Mouse (Mus musculus): ENCODE results near the gene Dpf1. TPM values are rescaled to one million over a fixed set of nuclear protein-coding genes. Genes with fewer than 3 reads are reported as not detected.

Gene Dpf1
- polyA plus RNA-seq, 1 experiment from 2014 or later, result 240 TPM

DNA sequence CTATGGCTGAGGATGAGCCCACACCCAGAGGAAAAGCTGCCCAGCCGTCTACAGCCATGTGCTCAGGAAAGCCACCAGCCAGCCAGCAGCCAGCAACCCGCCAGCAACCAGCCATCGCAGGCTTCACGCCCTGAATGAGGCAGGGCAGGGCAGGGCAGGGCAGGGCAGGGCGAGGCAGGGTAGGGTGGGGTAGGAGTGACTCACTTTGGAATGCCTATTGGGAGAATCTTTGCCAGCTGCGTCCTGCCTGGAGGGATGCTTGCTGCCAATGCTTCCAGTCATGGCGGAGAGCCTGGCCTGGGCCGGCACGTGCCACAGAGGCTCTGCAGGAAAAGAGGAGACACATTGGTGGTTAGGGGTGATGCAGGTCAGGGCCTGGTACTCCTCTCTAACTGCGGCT, 46.7 kb downstream of the Dpf1 start:
- Histone ChIP-seq H3K4me2 (replicated peaks) (no peak overlapping the region), H3K4me3 (no peak overlapping the region), H3K27me3 (no peaks in the 10 kb centered on the region), H3K9me3 (no peaks in the 10 kb centered on the region), H3K9ac (replicated peaks) (no peak overlapping the region), H3K4me1 (peaks cover 19% of the 10 kb centered on the region), H3K27ac (replicated peaks) (no peak overlapping the region), H3K36me3 (peaks cover 8% of the 10 kb centered on the region; the same call in 1 of the 2 replicates)
- whole genome bisulfite sequencing, result 90% methylated on average over 10 of the region's 10 CpGs
- no peak for ATAC-seq (replicated peaks)

DNA sequence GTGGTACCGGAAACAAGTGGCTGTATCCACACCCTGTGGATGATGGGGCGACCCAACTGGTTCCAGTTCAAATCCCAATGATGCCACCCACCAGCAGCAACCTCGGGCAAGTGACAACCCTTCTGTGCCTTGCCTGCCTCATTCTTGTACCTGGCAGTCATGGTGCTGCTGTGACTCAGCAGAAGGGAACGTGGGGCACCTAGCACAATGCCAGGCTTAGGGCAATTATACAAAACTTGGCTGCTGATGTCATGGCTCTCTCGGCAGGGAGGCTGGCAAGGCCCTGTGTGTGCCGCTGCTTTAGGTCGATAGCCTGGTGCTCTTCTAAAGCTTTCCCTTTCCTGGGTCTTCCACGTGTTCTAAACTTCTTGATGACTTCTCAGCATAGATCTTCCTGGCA, 48.5 kb downstream of the Dpf1 start:
- WGBS, result 69% methylated on average over 8 of the region's 8 CpGs
- Histone ChIP-seq H3K27ac (replicated peaks) (no peak overlapping the region), H3K27me3 (no peaks in the 10 kb centered on the region), H3K4me3 (no peak overlapping the region), H3K9me3 (no peaks in the 10 kb centered on the region), H3K4me2 (replicated peaks) (no peak overlapping the region), H3K9ac (replicated peaks) (no peak overlapping the region), H3K36me3 (peaks cover 8% of the 10 kb centered on the region; the same call in 1 of the 2 replicates), H3K4me1 (0 out of 2 replicates have a peak, but pooled peaks cover 3% of the 10 kb centered on the region)
- no peak for ATAC-seq (replicated peaks)

DNA sequence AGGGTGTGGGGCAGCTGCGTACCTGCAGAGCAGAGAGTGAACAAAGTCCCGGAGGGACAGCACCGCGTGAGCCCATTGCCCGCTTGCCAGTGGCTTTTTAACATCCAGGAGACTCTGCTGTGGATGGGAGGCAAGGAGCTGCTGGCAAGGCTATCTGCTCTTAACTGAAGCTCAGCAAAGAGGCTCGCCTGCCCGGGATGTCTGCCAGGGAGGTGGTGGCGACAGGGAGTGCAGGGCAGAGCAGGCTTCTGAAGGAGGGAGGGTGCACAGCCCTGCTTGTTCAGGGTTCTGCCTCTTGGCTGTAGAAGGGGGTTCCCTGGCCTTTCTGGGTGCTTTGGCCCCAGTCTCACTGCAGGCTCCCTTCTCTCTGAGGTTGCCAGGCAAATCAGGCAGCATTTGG, 50.4 kb downstream of the Dpf1 start:
- Histone ChIP-seq H3K27me3 (no peaks in the 10 kb centered on the region), H3K27ac (replicated peaks) (0 out of 2 replicates have a peak overlapping the region, but pooled peaks have one; percentile 3), H3K4me2 (replicated peaks) (no peak overlapping the region), H3K4me1 (0 out of 2 replicates have a peak, but pooled peaks cover 3% of the 10 kb centered on the region), H3K36me3 (no peaks in the 10 kb centered on the region), H3K9me3 (no peaks in the 10 kb centered on the region), H3K4me3 (no peak overlapping the region), H3K9ac (replicated peaks) (no peak overlapping the region)
- ATAC-seq (replicated peaks), result no peak; the same call in 1 of the 2 replicates
- 79% methylated on average over 8 of the region's 8 CpGs for WGBS

DNA sequence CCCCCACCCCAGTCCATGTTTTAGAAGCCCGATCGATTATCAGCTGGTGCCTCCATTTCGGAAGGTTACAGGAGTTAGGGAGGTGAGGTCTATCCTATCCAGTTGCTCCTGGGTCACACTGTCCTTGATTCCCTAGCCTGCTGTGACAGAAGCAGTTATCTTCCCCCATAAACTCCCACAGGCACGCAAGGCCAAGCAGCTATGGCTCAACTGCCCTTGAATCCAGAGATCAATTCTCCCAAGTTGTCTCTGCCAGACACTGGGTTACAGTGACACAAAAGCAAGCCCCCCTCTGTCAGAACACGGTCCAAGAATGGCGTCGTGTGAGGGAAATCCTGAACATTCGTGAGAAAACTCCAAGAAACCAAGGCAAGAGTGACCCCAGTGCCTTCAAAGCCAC, 51.7 kb downstream of the Dpf1 start:
- ATAC-seq (replicated peaks), result no peak
- Histone ChIP-seq H3K27ac (replicated peaks) (no peak overlapping the region), H3K27me3 (no peaks in the 10 kb centered on the region), H3K4me2 (replicated peaks) (no peak overlapping the region), H3K9me3 (no peaks in the 10 kb centered on the region), H3K4me3 (no peak overlapping the region), H3K9ac (replicated peaks) (no peak overlapping the region), H3K36me3 (no peaks in the 10 kb centered on the region), H3K4me1 (0 out of 2 replicates have a peak, but pooled peaks cover 5% of the 10 kb centered on the region)
- WGBS, result 93% methylated on average over 8 of the region's 8 CpGs

DNA sequence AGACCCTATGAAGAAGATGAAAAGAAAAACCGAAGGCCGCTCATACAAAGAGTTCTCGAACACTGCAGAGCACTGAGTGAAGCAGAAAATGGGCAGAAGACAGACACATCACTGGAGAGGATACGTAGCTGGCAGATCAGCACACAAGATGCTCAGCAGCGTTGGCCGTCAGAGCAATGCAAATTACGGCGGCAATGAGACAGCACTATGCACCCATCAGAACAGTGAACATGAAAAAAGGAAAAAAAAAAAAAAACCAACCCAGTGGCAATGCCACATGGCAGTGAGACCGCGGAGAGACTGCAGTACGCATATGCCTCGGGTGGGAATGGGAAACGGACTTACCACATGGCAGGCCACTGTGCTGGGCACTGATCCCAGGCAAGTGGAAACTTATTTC, 57.7 kb downstream of the Dpf1 start:
- 59% methylated on average over 13 of the region's 13 CpGs for WGBS
- no peaks in the 10 kb centered on the region for H3K36me3 ChIP-seq
- peak overlapping the region; percentile 84 for H3K27ac ChIP-seq (replicated peaks)
- H3K4me3 ChIP-seq, result no peak overlapping the region
- H3K4me1 ChIP-seq, result peaks cover 16% of the 10 kb centered on the region; the same call in 1 of the 2 replicates
- H3K9me3 ChIP-seq, result no peaks in the 10 kb centered on the region
- no peak overlapping the region for H3K4me2 ChIP-seq (replicated peaks)
- H3K9ac ChIP-seq (replicated peaks), result no peak overlapping the region
- H3K27me3 ChIP-seq, result no peaks in the 10 kb centered on the region
- ATAC-seq (replicated peaks), result peak; percentile 71

DNA sequence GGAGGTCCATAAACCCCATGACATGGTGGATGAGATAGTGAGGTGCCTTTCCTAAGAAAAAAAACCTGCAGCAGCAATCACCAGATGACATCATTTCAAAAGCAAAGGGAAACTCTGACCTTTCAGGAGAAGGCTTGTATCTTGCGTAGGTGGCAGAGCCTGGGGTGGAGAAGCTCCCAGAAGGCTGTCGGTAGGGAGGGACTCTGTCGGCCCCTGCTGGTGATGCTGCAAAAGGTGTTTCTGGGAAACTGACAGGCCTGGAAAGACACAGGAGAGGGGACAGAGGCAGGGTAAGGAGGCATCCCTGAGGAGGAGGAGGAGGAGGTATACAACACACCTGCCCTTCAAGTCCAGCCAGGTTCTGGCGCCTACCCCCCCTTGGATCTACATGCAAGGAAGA, 60.3 kb downstream of the Dpf1 start:
- Histone ChIP-seq H3K4me3 (no peak overlapping the region), H3K4me1 (peaks cover 36% of the 10 kb centered on the region), H3K9me3 (no peaks in the 10 kb centered on the region), H3K27ac (replicated peaks) (0 out of 2 replicates have a peak overlapping the region, but pooled peaks have one; percentile 7), H3K4me2 (replicated peaks) (no peak overlapping the region), H3K9ac (replicated peaks) (no peak overlapping the region), H3K36me3 (no peaks in the 10 kb centered on the region), H3K27me3 (no peaks in the 10 kb centered on the region)
- WGBS, result 9% methylated on average over 4 of the region's 4 CpGs
- ATAC-seq (replicated peaks), result 0 out of 2 replicates have a peak, but pooled peaks have one; percentile 18

DNA sequence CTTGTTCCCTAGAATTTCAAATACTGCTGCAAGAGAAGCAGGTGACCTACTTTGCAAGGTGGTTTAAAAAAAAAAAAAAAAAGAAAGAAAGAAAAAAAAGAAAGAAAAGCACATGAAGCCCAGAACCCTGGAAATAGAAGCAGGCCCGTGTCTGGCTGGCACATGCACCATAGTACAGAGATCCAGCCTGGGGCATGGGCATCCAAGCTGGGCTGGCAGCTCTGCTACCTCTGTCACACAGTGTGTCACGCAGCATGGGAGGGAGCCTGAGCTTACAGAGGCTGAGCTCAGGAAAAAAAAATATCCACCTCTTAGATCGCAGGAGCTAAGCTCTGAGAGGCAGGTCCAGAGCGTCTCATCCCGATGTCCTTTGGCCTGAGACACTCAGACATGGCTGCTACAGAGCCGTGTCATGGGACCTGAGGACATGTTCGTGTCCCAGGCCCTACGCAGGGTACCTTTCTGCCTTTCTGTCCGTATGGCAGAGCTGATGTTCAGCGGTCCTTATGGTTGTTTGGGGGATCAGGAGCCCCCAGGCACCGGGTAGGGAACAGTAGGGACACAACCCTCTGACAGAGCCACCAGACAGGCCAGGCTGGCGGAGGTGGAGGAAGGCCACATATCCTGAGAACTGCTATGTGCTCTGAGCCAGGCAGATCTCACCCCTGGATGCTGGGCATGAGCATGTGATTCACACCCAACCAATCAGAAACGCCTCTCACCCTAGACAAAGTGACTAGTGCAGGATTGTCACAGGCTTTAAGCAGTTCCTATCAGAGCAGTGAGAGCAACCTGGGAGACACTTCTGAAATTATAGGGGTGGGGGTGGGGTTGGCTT, 63.6 kb downstream of the Dpf1 start:
- Histone ChIP-seq H3K27ac (replicated peaks) (peak overlapping the region; percentile 80), H3K4me2 (replicated peaks) (0 out of 2 replicates have a peak overlapping the region, but pooled peaks have one; percentile 13), H3K9ac (replicated peaks) (no peak overlapping the region), H3K36me3 (no peaks in the 10 kb centered on the region), H3K27me3 (no peaks in the 10 kb centered on the region), H3K4me1 (peaks cover 26% of the 10 kb centered on the region), H3K4me3 (no peak overlapping the region), H3K9me3 (no peaks in the 10 kb centered on the region)
- peak; percentile 92 for ATAC-seq (replicated peaks)
- 69% methylated on average over 13 of the region's 13 CpGs for WGBS

Other genes starting within 250 kb of the Dpf1 start
- 13.3 and 15.6 TPM in 2 replicates for gene Ryr1, start 178.8 kb upstream of the Dpf1 start, polyA plus RNA-seq (2015; fragmentation: Nextera tagmentation; extraction: Ambion mirVana)
- 0.57 and 0.69 TPM in 2 replicates for gene Rasgrp4, start 169.1 kb upstream of the Dpf1 start, polyA plus RNA-seq (2015; fragmentation: Nextera tagmentation; extraction: Ambion mirVana)
- 20.5 and 21.3 TPM in 2 replicates for gene Fam98c, start 147.7 kb upstream of the Dpf1 start, polyA plus RNA-seq (2015; fragmentation: Nextera tagmentation; extraction: Ambion mirVana)
- 0.18 TPM in 2 replicates for gene Ggn, start 133.7 kb upstream of the Dpf1 start, polyA plus RNA-seq (2015; fragmentation: Nextera tagmentation; extraction: Ambion mirVana)
- 6.4 TPM in 2 replicates for gene Spred3, start 133.5 kb upstream of the Dpf1 start, polyA plus RNA-seq (2015; fragmentation: Nextera tagmentation; extraction: Ambion mirVana)
- 269 and 274 TPM in 2 replicates for gene Psmd8, start 123.2 kb upstream of the Dpf1 start, polyA plus RNA-seq (2015; fragmentation: Nextera tagmentation; extraction: Ambion mirVana)
- 1.8 and 2.1 TPM in 2 replicates for gene Catsperg1, start 89.9 kb upstream of the Dpf1 start, polyA plus RNA-seq (2015; fragmentation: Nextera tagmentation; extraction: Ambion mirVana)
- gene Kcnk6, start 71.4 kb upstream of the Dpf1 start, polyA plus RNA-seq (2015; fragmentation: Nextera tagmentation; extraction: Ambion mirVana), result 0.28 and 0.83 TPM in 2 replicates
- gene Yif1b, start 65.6 kb upstream of the Dpf1 start, polyA plus RNA-seq (2015; fragmentation: Nextera tagmentation; extraction: Ambion mirVana), result 76.2 and 78.7 TPM in 2 replicates
- 0.95 TPM in 1 of 2 replicates, not detected in the other for gene 2200002D01Rik, start 55.5 kb upstream of the Dpf1 start, polyA plus RNA-seq (2015; fragmentation: Nextera tagmentation; extraction: Ambion mirVana)
- gene Spint2, start 22.0 kb upstream of the Dpf1 start, polyA plus RNA-seq (2015; fragmentation: Nextera tagmentation; extraction: Ambion mirVana), result 43.8 and 48.8 TPM in 2 replicates
- gene Ppp1r14a, start 14.6 kb upstream of the Dpf1 start, polyA plus RNA-seq (2015; fragmentation: Nextera tagmentation; extraction: Ambion mirVana), result 6.5 and 8.7 TPM in 2 replicates
- 15.0 and 16.5 TPM in 2 replicates for gene Sipa1l3, start 214.7 kb downstream of the Dpf1 start, polyA plus RNA-seq (2015; fragmentation: Nextera tagmentation; extraction: Ambion mirVana)